Mouse (Mus musculus) layer of hippocampus, adult 8-10 months (tissue): ENCODE data around the gene Pacsin2. TPM values are rescaled to one million over a fixed set of nuclear protein-coding genes. Genes with fewer than 3 reads are reported as not detected.
A peak's percentile ranks its signal among the peaks of the same experiment; 100 is the strongest.
"Not testable (repeated sequence)": the region's sequence is repeated elsewhere in the genome, so short reads cannot be mapped to it uniquely, and the experiment has no call there.

Experiments
- DNase-seq, 2 experiments: peaks; one replicate each; pipeline ENCODE4 v3.0.0; 2022; ENCODE audit warnings: low spot score in 2 of 2
- total RNA-seq, 4 experiments: library from RNA; stranded (reverse); gene quantifications; 2 replicates each; pipeline ENCODE4 v1.2.4; 2022

Pacsin2 gene
- total RNA-seq, 4 experiments from 2014 or later, result 95.2 to 112 (median 106) TPM

DNA sequence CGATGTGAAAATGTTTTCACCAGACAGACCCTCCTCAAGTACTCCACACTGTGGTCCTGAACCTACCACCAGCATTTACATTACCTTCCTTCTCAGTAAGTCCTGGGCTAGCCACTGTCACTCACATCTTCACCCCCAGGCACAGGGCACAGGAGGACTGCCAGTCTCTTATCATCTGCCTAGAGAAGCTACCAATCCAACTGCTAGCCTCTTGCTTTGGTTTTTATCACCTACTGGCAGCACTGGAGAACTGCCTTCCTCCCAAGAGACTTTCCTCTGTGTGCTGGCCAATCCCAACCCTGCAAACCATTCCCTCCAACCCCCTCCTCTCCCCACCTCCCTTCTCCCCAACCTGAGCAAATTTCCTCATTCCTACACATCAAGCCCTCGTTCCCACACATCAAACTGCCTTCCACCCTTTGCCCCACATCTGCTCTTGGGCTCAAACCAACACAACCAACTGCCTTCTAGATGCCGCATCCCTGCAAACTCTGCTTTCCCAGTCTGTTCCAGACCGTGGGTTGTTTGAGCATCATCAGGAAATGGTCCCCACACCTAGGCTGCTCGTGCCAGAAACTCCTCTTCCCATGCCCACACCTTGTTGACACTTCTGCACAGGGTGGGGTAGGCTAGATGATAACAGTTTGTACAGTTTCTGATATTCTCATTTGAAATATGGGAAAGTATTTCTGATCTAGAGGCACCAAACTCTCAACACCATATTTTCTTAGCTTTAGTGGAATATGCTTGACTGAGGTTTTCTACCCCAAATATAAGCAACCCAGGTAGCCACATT, 40.6 kb downstream of the Pacsin2 start:
- DNase-seq, result no peak

DNA sequence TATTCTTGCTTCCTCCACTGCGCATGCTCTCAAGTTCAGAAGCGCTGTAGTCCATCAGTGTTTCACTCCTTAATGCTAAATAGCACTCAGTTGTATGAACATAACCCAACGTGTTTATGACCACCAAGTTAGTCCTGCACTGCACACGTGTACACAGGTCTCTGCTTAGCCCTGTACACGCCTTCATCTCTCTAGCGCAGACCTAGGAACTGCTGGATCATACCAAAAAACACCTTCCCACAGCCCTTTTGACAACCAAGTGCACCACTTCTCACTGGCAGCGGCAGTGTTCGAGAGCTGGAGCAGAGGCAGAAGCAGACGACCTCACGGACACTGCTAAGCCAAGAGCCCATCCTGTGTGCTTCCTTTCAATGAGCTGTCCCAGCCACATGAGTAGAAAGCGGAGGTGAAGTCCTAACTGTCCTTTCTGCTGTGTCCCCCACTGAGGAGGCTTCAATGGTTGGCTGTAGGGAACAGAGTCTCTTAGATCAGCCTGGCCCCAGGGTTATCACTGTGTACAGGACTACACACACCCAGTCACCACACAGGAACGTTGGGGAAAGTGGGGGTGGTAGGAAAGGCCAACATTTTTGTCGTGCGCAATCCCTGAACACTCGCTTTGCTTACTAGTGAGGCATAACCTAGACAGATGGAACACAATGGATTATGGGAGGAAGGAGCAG, 42.0 kb downstream of the Pacsin2 start:
- DNase-seq, result no peak

GRCm38 (mm10) chr15:83419562-83419961, 44.8 kb downstream of the Pacsin2 start:
- no peak for DNase-seq

GRCm38 (mm10) chr15:83418685-83419084, 45.7 kb downstream of the Pacsin2 start:
- no peak for DNase-seq

DNA sequence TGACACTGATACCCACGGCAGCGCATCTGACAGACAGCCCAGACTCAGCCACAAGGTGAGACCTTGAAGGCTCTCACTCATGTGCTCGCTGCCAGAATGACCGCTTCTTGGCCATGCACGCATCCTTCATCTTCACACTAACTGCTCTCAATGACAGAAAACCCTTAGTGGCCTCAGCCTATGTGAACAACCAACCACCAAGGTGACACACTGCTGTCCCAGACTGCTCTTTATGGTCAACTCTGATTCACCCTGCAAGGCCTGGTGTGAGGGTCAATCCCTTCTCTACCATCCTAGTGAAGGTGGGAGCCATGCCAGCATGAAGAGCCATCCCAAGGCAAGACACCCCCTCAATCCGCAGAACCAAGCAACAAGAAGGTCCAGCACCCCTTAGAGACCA, 46.5 kb downstream of the Pacsin2 start:
- no peak for DNase-seq

GRCm38 (mm10) chr15:83417407-83417806, 47.0 kb downstream of the Pacsin2 start:
- peak; percentile 58 to 61 for DNase-seq

- no peak for DNase-seq
These were observed 49.0 kb downstream of the Pacsin2 start for GRCm38 (mm10) chr15:83415391-83415790.

- DNase-seq, result no peak
These were observed 52.8 kb downstream of the Pacsin2 start for GRCm38 (mm10) chr15:83411616-83412015.

GRCm38 (mm10) chr15:83410735-83411134, 53.7 kb downstream of the Pacsin2 start:
- DNase-seq, result no peak

DNA sequence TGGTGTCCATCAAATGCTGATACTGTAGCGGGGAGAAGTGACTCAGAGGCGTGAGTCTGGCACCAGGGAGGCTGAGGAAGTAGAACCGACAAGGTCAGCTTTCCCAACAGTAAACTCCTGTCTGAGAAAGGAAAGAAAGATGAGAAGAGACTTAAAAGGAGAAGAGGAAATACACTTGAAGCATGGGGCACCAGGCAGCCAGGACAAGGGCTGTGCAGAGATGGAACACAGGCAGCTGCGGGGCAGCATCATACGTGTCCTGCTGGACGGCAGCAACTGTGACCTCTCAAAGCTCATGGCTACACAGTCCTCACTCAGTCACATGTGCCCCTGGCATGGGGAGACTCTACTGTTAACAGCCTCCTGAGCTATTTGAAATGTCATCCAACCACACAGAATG, 54.1 kb downstream of the Pacsin2 start:
- DNase-seq, result no peak

- DNase-seq, result no peak
These were observed 55.5 kb downstream of the Pacsin2 start for GRCm38 (mm10) chr15:83408692-83409442.

GRCm38 (mm10) chr15:83408216-83408615, 56.2 kb downstream of the Pacsin2 start:
- no peak for DNase-seq

- no peak for DNase-seq
These were observed 56.9 kb downstream of the Pacsin2 start for GRCm38 (mm10) chr15:83407502-83407901.

DNA sequence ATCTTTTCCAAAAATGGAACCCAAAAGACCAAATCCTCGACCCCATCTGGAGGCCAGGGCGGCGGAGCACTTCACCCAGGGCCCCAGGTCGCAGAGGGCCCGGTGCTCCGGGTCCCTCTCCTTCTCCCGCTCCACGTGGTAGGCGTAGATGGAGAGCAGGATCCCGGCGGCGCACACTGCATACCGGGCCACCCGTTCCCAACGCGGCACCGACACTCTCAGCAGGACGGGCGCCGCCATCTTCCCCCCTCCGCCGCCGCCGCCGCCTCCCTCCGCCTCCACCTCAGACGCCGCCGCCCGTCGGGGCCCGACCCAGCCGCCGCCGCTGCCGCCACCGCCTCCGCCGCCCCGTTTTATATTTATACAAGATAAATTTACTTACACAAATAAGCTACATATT, 58.5 kb downstream of the Pacsin2 start:
- not testable (repeated sequence) for DNase-seq

DNA sequence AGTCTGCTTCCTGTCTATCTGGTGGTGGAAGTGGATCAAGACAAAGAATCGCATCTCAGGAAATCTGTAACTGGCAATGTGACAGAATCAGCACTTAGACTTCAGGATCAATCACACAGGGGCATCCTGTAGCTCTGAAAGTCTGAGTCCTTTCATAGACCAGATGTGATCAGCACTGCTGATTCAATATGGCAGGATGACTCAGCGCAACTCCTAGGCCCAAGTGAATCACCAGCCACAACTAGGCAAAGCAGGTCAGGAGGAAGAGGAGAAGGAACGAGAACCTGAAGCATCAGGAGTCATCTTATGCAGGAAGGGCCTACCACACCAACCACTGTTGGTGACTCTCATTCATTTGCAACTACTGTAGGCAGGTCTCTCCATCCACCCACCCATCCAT, 60.4 kb downstream of the Pacsin2 start:
- DNase-seq, result no peak

DNA sequence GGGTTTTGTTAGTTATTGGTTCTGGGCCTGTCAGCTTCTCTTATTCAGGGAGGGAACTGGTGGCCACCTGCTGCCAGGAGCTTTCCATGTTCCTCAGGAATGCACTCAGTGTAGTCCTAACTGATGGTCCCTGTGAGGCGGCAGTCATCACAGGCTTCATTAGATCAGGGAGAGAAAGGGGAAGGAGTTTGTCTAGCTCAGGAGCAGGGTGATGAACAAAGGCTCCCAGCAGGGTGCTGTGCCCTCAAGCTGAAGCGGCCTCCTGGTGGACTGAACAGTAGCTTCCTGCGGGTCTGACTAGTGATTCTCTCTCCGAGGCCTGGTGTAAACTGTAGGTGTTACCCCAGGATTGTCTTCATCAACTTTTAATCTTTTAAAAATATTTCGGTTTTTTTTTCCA, 61.4 kb downstream of the Pacsin2 start:
- no peak for DNase-seq

GRCm38 (mm10) chr15:83392722-83393121, 71.7 kb downstream of the Pacsin2 start:
- no peak for DNase-seq

- no peak for DNase-seq
These were observed 76.5 kb downstream of the Pacsin2 start for GRCm38 (mm10) chr15:83387911-83388310.

DNA sequence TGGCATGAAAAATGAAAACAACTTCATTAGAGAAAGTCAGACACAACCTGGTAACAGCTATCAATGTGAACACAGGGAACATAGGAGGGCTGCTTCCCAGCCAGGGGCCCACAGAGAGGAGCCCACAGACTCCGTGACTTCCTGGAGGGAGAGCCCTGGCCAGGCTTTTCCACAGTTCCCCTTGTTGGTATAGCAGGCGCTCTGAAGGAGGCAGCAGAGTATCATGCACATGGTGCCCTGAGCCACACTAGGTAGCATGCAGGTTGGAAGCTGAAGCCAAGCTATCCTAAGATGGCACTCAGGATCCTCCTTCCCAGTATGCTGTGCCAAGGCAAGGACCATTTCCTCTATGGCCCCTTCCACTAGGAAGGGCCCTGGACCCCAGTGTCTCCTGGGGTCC, 80.8 kb downstream of the Pacsin2 start:
- DNase-seq, result no peak

GRCm38 (mm10) chr15:83383136-83383535, 81.3 kb downstream of the Pacsin2 start:
- DNase-seq, result no peak

DNA sequence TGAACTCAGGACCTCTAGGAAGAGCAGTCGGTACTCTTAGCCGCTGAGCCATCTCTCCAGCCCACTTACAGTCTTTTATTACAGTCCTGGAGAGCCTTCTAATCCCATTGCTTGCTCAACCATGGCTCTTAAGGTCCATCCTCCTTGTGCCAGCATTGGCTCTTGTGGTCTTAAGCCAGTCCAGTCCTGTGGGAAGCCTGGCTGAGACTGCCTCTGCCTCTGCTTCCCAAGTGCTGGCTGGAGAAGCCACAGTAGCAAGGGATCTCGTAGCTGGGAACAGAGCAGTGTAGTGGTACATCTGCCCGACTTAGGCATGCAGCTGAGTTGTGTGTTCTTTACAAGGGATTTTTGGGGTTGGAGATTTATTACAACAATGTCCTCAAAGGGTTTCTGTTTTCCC, 81.9 kb downstream of the Pacsin2 start:
- no peak for DNase-seq

- no peak for DNase-seq
These were observed 87.3 kb downstream of the Pacsin2 start for GRCm38 (mm10) chr15:83377153-83377552.
